Mouse (Mus musculus): ENCODE data around the gene Gm9972.

GRCm38 (mm10) chr11:43059437-43059970 lies 24.0 kb downstream of the Gm9972 start:
- TF ChIP-seq CTCF (IDR thresholded peaks at IDR 0.05; ENCODE audit: borderline replicate concordance, control insufficient read depth, extremely low read depth, insufficient read depth, low read length, poor library complexity) (no peak), POLR2A (IDR thresholded peaks at IDR 0.05; ENCODE audit: control insufficient read depth, extremely low read depth, insufficient read depth, low read length, poor library complexity) (no peak)
